ENCODE assay signal across 16 mouse cellular contexts in the genomic region with DNA sequence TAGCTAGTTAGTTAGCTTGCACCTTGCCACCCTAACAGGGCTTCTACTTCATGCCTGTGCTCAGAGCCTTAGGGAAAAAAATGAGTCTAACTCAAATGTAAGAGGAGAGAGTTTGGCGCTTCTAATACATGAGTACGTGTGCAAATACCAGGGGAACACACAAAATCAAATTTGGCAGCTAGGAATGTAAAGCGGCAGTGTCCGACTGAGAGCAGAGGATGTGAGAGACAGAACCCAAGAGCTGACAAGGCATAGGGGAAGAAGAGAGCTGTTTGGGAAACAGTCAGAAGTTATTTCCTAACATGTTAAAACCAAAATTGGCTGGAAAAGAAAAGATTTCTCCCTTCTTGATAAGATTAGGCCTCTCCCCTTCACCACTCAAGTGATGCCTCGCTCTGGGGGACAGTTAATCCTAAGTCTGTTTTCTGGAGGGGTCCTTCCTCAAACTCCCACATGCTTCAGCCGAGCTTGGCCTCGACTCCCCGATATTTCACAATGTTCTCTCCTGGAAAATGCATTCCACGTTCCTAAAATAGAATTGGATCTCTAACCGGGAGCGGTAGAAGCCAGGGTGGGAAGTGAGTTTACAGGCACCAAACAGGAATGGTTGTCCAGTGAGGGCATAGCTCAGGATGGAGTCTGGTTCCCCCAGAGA.
DNase-seq lines count a peak whose midpoint lies in the region; ATAC-seq lines count a peak whose summit lies in the region.
"Had no signal": no experiment of that assay in that cellular context is flagged by ENCODE, and none has a peak within 500 bp of the region (broad histone marks: within the 10 kb centered on the region; RNA-seq: fewer than 3 reads in every experiment).

No protein-coding gene starts in this region.

- H3K4me2 ChIP-seq in lung, embryonic 16.5 days (ENCODE audit: low read depth, low read length): no peak overlapping the region
- H3K4me2 ChIP-seq in kidney, embryonic 16.5 days (replicated peaks; ENCODE audit: low read depth, low read length): no peak overlapping the region
- H3K4me2 ChIP-seq: embryonic facial prominence, embryonic 13.5 days; forebrain, embryonic 12.5 days; limb, embryonic 13.5 days had no signal

- peak; percentile 28 for DNase-seq in adrenal gland, postnatal 10 days
- no peak for DNase-seq in adrenal gland, postnatal 25 days
- peak; percentile 8 for DNase-seq in testis, postnatal 14 days (ENCODE audit: low spot score)
- no peak for DNase-seq in testis, postnatal 10 days (ENCODE audit: low spot score)
- no peak for DNase-seq in neural tube, embryonic 10.5 days (ENCODE audit: extremely low spot score, low spot score)
- DNase-seq in layer of hippocampus, adult 11-12 months (ENCODE audit: low spot score): no peak
- DNase-seq: cerebellum, adult 9-11 months; kidney, postnatal 10 days; layer of hippocampus, postnatal 36 days; thymus, postnatal 4 days had no signal

- H3K27me3 ChIP-seq in lung, embryonic 16.5 days (ENCODE audit: control insufficient read depth, insufficient read depth, low read depth, low read length): no peaks in the 10 kb centered on the region
- H3K27me3 ChIP-seq in kidney, embryonic 16.5 days (ENCODE audit: insufficient read depth, low read length): 0 out of 2 replicates have a peak, but pooled peaks cover 4% of the 10 kb centered on the region
- H3K27me3 ChIP-seq: embryonic facial prominence, embryonic 13.5 days; forebrain, embryonic 12.5 days had no signal

- H3K27ac ChIP-seq in lung, embryonic 16.5 days (ENCODE audit: low read length): no peak overlapping the region
- H3K27ac ChIP-seq in kidney, embryonic 16.5 days (ENCODE audit: low read length): no peak overlapping the region
- H3K27ac ChIP-seq: embryonic facial prominence, embryonic 13.5 days; forebrain, embryonic 12.5 days; hindbrain, postnatal 0 days; limb, embryonic 13.5 days had no signal

- ATAC-seq in lung, embryonic 16.5 days (ENCODE audit: low read depth): peak; percentile 70
- ATAC-seq in kidney, embryonic 16.5 days (ENCODE audit: low FRiP score, low TSS enrichment): no peak
- ATAC-seq: hindbrain, postnatal 0 days had no signal

- H3K36me3 ChIP-seq in lung, embryonic 16.5 days (ENCODE audit: control insufficient read depth, insufficient read depth, low read length): no peaks in the 10 kb centered on the region
- no peaks in the 10 kb centered on the region for H3K36me3 ChIP-seq in kidney, embryonic 16.5 days (ENCODE audit: insufficient read depth, low read length)
- H3K36me3 ChIP-seq: embryonic facial prominence, embryonic 13.5 days; forebrain, embryonic 12.5 days; limb, embryonic 13.5 days had no signal

- H3K9ac ChIP-seq in lung, embryonic 16.5 days (ENCODE audit: low read length): 0 out of 2 replicates have a peak overlapping the region, but pooled peaks have one; percentile 23
- no peak overlapping the region for H3K9ac ChIP-seq in kidney, embryonic 16.5 days (replicated peaks; ENCODE audit: low read length)
- H3K9ac ChIP-seq: embryonic facial prominence, embryonic 13.5 days; forebrain, embryonic 12.5 days; limb, embryonic 13.5 days had no signal

- WGBS in lung, embryonic 16.5 days: 43% methylated on average over 11 of the region's 11 CpGs
- 68% methylated on average over 11 of the region's 11 CpGs for WGBS in kidney, embryonic 16.5 days

- no peak overlapping the region for H3K4me3 ChIP-seq in lung, embryonic 16.5 days (ENCODE audit: low read length)
- no peak overlapping the region for H3K4me3 ChIP-seq in kidney, embryonic 16.5 days (ENCODE audit: low read length)
- H3K4me3 ChIP-seq: embryonic facial prominence, embryonic 13.5 days; forebrain, embryonic 12.5 days; limb, embryonic 13.5 days had no signal

- H3K4me1 ChIP-seq in lung, embryonic 16.5 days (replicated peaks; ENCODE audit: control insufficient read depth, insufficient read depth, low read length): peaks cover 8% of the 10 kb centered on the region
- H3K4me1 ChIP-seq in kidney, embryonic 16.5 days (ENCODE audit: insufficient read depth, low read length): no peaks in the 10 kb centered on the region; the same call in 1 of the 2 replicates

- H3K9me3 ChIP-seq in lung, embryonic 16.5 days (ENCODE audit: control insufficient read depth, low read length): no peaks in the 10 kb centered on the region
- no peaks in the 10 kb centered on the region for H3K9me3 ChIP-seq in kidney, embryonic 16.5 days (ENCODE audit: low read length)
- H3K9me3 ChIP-seq: embryonic facial prominence, embryonic 13.5 days; forebrain, embryonic 12.5 days; limb, embryonic 13.5 days had no signal

Comparison
In these comparisons a context has a peak if more than half of its experiments do, and no peak if none do; other contexts are left out.
1. DNase-seq: peak in adrenal gland, postnatal 10 days (single experiment) and testis, postnatal 14 days (single experiment); none in adrenal gland, postnatal 25 days (single experiment), testis, postnatal 10 days (single experiment), neural tube, embryonic 10.5 days (single experiment) and layer of hippocampus, adult 11-12 months (single experiment).